Mouse (Mus musculus) olfactory bulb, adult 2 months (tissue): ENCODE results near the gene Ccnb1.

Experiments used
- CTCF ChIP-seq: fragments of 200-500 bp; IDR thresholded peaks from 2 replicates; pipeline ENCODE4 v1.5.1; 2012; ENCODE audit warnings: low read depth, mild to moderate bottlenecking, low read length, moderate library complexity; ENCODE audit not compliant: insufficient read depth
- POLR2A ChIP-seq: fragments of 200-500 bp; IDR thresholded peaks from 2 replicates; pipeline ENCODE4 v1.6.1; 2012; ENCODE audit warnings: mild to moderate bottlenecking, low read depth, low read length, moderate library complexity; ENCODE audit not compliant: insufficient read depth

DNA sequence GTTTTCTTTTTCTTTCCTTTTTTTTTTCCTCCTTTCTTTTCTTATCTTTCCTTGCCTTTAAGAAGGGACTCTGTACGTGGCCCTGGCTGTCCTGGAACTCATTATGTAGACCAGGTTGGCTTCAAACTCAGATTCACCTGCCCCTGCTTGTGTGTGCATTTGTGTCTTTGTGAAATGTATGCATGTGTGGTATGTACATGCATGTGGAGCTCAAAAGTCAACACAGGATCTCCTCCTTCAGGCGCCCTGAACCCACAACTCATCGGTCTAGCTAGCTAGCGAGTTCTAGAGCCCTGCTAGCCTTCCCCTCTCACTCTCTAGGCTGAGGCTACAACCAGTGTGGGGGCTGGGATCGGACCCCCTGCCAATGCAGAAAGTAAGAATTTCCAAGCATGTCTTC is 43.5 kb downstream of the Ccnb1 start:
- TF ChIP-seq CTCF: no peak
- no peak for TF ChIP-seq POLR2A
